Mouse (Mus musculus) stomach, embryonic 16.5 days (tissue): ENCODE data around the gene Hoxa5. TPM values are rescaled to one million over a fixed set of nuclear protein-coding genes. Genes with fewer than 3 reads are reported as not detected.

Experiments
- ATAC-seq: fragments of 200-750 bp; cut with Nextera tagmentation; 2 replicates; pipeline ENCODE4 v1.8.0; 2017; ENCODE audit warnings: moderate number of reproducible peaks, moderate TSS enrichment; ENCODE audit not compliant: insufficient read depth, low FRiP score
- H3K27ac ChIP-seq: fragments of 300-500 bp; sonication (generic); 2 replicates; pipeline ENCODE4 v1.5.1; 2014; ENCODE audit warnings: low read length
- H3K27me3 ChIP-seq: fragments of 300-500 bp; sonication (generic); 2 replicates; pipeline ENCODE4 v1.6.1; 2014; ENCODE audit warnings: low read length, control low read depth, mixed read lengths; ENCODE audit not compliant: control insufficient read depth, insufficient read depth
- H3K36me3 ChIP-seq: fragments of 300-500 bp; sonication (generic); 2 replicates; pipeline ENCODE4 v1.6.1; 2014; ENCODE audit warnings: low read length; ENCODE audit not compliant: control insufficient read depth, insufficient read depth
- H3K4me1 ChIP-seq: fragments of 300-500 bp; sonication (generic); 2 replicates; pipeline ENCODE4 v1.6.1; 2014; ENCODE audit warnings: low read length, control low read depth, mixed read lengths; ENCODE audit not compliant: control insufficient read depth, insufficient read depth
- H3K4me2 ChIP-seq: fragments of 300-500 bp; sonication (generic); 2 replicates; pipeline ENCODE4 v1.6.1; 2014; ENCODE audit warnings: low read depth, low read length, mixed read lengths
- H3K4me3 ChIP-seq: fragments of 300-500 bp; sonication (generic); replicated peaks from 2 replicates; pipeline ENCODE4 v1.5.1; 2014; ENCODE audit warnings: mild to moderate bottlenecking, low read length
- H3K9ac ChIP-seq: fragments of 300-500 bp; sonication (generic); 2 replicates; pipeline ENCODE4 v1.6.1; 2014; ENCODE audit warnings: low read length
- H3K9me3 ChIP-seq: fragments of 300-500 bp; sonication (generic); replicated peaks from 2 replicates; pipeline ENCODE4 v1.6.1; 2016; ENCODE audit warnings: low read length, control low read depth; ENCODE audit not compliant: control insufficient read depth
- WGBS: fragments of 180-500 bp; shearing (Covaris S2); extraction: QIAGEN DNeasy Blood & Tissue Kit; methylation state at CpG from one replicate; pipeline ENCODE4 v1.1.7; 2014; 5-methylcytosine and 5-hydroxymethylcytosine counted together
- polyA plus RNA-seq: library from polyadenylated mRNA; unstranded; fragments of >200 nt; fragmentation: Nextera tagmentation; extraction: Ambion mirVana; gene quantifications from 2 replicates; pipeline ENCODE4 v1.2.1, GENCODE M21; 2015

The Hoxa5 gene
- polyA plus RNA-seq, 1 experiment from 2014 or later, result 11.0 TPM

- no peak for ATAC-seq
- no peak overlapping the region; the same call in 1 of the 2 replicates for H3K9ac ChIP-seq
- no peaks in the 10 kb centered on the region for H3K9me3 ChIP-seq
- H3K27ac ChIP-seq, result no peak overlapping the region
- peaks cover 91% of the 10 kb centered on the region for H3K27me3 ChIP-seq
- H3K36me3 ChIP-seq, result no peaks in the 10 kb centered on the region
- H3K4me2 ChIP-seq, result peak overlapping the region; percentile 25; the same call in 1 of the 2 replicates
- WGBS, result 9% methylated on average over 24 of the region's 24 CpGs
- H3K4me1 ChIP-seq, result peaks cover 4% of the 10 kb centered on the region; the same call in 1 of the 2 replicates
- peak overlapping the region; percentile 19; the same call in 1 of the 2 replicates for H3K4me3 ChIP-seq
Observed at GRCm38 (mm10) chr6:52223939-52224760, 19.8 kb upstream of the Hoxa5 start.

GRCm38 (mm10) chr6:52222729-52223128 is 18.3 kb upstream of the Hoxa5 start:
- Histone ChIP-seq H3K9me3 (no peaks in the 10 kb centered on the region), H3K9ac (no peak overlapping the region), H3K27ac (no peak overlapping the region), H3K4me3 (no peak overlapping the region; the same call in 1 of the 2 replicates), H3K4me2 (no peak overlapping the region), H3K27me3 (peaks cover 94% of the 10 kb centered on the region), H3K36me3 (no peaks in the 10 kb centered on the region), H3K4me1 (peaks cover 7% of the 10 kb centered on the region; the same call in 1 of the 2 replicates)
- 40% methylated on average over 13 of the region's 13 CpGs for WGBS
- ATAC-seq, result no peak

GRCm38 (mm10) chr6:52221993-52222685 is 17.8 kb upstream of the Hoxa5 start:
- Histone ChIP-seq H3K36me3 (no peaks in the 10 kb centered on the region), H3K4me3 (peak overlapping the region; percentile 69), H3K9me3 (no peaks in the 10 kb centered on the region), H3K27me3 (peaks cover 93% of the 10 kb centered on the region), H3K4me2 (peak overlapping the region; percentile 97), H3K9ac (no peak overlapping the region), H3K4me1 (peaks cover 8% of the 10 kb centered on the region; the same call in 1 of the 2 replicates), H3K27ac (peak overlapping the region; percentile 30; the same call in 1 of the 2 replicates)
- ATAC-seq, result 0 out of 2 replicates have a peak, but pooled peaks have one; percentile 1
- 20% methylated on average over 21 of the region's 21 CpGs for WGBS

GRCm38 (mm10) chr6:52221337-52221992 is 17.1 kb upstream of the Hoxa5 start, which contains the start of gene Hoxa7:
TSS of gene Hoxa7 (minus strand) at chr6:52221854.
- Histone ChIP-seq H3K9me3 (no peaks in the 10 kb centered on the region), H3K4me1 (peaks cover 8% of the 10 kb centered on the region; the same call in 1 of the 2 replicates), H3K4me2 (peak within 1 kb of the TSS; percentile 97), H3K4me3 (peak within 1 kb of the TSS; percentile 69), H3K36me3 (no peaks in the 10 kb centered on the region), H3K9ac (peak within 1 kb of the TSS; percentile 82), H3K27me3 (peaks cover 90% of the 10 kb centered on the region), H3K27ac (peak within 1 kb of the TSS; percentile 70)
- 1% methylated on average over 46 of the region's 46 CpGs for WGBS
- peak; percentile 60; the same call in 1 of the 2 replicates for ATAC-seq

- ATAC-seq, result no peak
- WGBS, result 19% methylated on average over 12 of the region's 12 CpGs
- Histone ChIP-seq H3K36me3 (no peaks in the 10 kb centered on the region), H3K4me2 (peak overlapping the region; percentile 97), H3K4me3 (peak overlapping the region; percentile 69), H3K9ac (peak overlapping the region; percentile 82), H3K27me3 (peaks cover 90% of the 10 kb centered on the region), H3K4me1 (peaks cover 8% of the 10 kb centered on the region; the same call in 1 of the 2 replicates), H3K27ac (peak overlapping the region; percentile 70; the same call in 1 of the 2 replicates), H3K9me3 (no peaks in the 10 kb centered on the region)
Observed at GRCm38 (mm10) chr6:52220865-52221310, 16.5 kb upstream of the Hoxa5 start.

GRCm38 (mm10) chr6:52220003-52220864 is 15.8 kb upstream of the Hoxa5 start:
- peaks cover 88% of the 10 kb centered on the region for H3K27me3 ChIP-seq
- no peak for ATAC-seq
- H3K4me1 ChIP-seq, result peaks cover 8% of the 10 kb centered on the region; the same call in 1 of the 2 replicates
- H3K9me3 ChIP-seq, result no peaks in the 10 kb centered on the region
- peak overlapping the region; percentile 69 for H3K4me3 ChIP-seq
- peak overlapping the region; percentile 97 for H3K4me2 ChIP-seq
- H3K27ac ChIP-seq, result 0 out of 2 replicates have a peak overlapping the region, but pooled peaks have one; percentile 3
- no peaks in the 10 kb centered on the region for H3K36me3 ChIP-seq
- H3K9ac ChIP-seq, result peak overlapping the region; percentile 35
- 34% methylated on average over 32 of the region's 32 CpGs for WGBS

- peak overlapping the region; percentile 97; the same call in 1 of the 2 replicates for H3K4me2 ChIP-seq
- 0 out of 2 replicates have a peak overlapping the region, but pooled peaks have one; percentile 3 for H3K27ac ChIP-seq
- no peak for ATAC-seq
- H3K27me3 ChIP-seq, result peaks cover 89% of the 10 kb centered on the region
- H3K4me3 ChIP-seq, result no peak overlapping the region; the same call in 1 of the 2 replicates
- H3K9me3 ChIP-seq, result no peaks in the 10 kb centered on the region
- WGBS, result 44% methylated on average over 9 of the region's 9 CpGs
- 0 out of 2 replicates have a peak overlapping the region, but pooled peaks have one; percentile 35 for H3K9ac ChIP-seq
- H3K36me3 ChIP-seq, result no peaks in the 10 kb centered on the region
- peaks cover 8% of the 10 kb centered on the region; the same call in 1 of the 2 replicates for H3K4me1 ChIP-seq
Observed at GRCm38 (mm10) chr6:52219234-52219942, 15.0 kb upstream of the Hoxa5 start.
